Mouse (Mus musculus) midbrain, embryonic 16.5 days (tissue): Measurements from ENCODE around the gene Zfp444. TPM values are rescaled to one million over a fixed set of nuclear protein-coding genes. Genes with fewer than 3 reads are reported as not detected.
"Not testable (repeated sequence)": the region's sequence is repeated elsewhere in the genome, so short reads cannot be mapped to it uniquely, and the experiment has no call there.

ENCODE experiments used
- ATAC-seq: fragments of 200-750 bp; cut with Nextera tagmentation; 2 replicates; pipeline ENCODE4 v1.8.0; 2017; ENCODE audit warnings: moderate TSS enrichment
- H3K27ac ChIP-seq: fragments of 300-500 bp; sonication (generic); 2 replicates; pipeline ENCODE4 v1.5.1; 2014; ENCODE audit warnings: mild to moderate bottlenecking, low read length, mixed read lengths
- H3K27me3 ChIP-seq: fragments of 300-500 bp; sonication (generic); 2 replicates; pipeline ENCODE4 v1.6.1; 2014; ENCODE audit warnings: low read depth, low read length, mixed read lengths; ENCODE audit not compliant: control insufficient read depth, insufficient read depth
- H3K36me3 ChIP-seq: fragments of 300-500 bp; sonication (generic); 2 replicates; pipeline ENCODE4 v1.6.1; 2014; ENCODE audit warnings: mild to moderate bottlenecking, low read length, moderate library complexity, mixed read lengths; ENCODE audit not compliant: control insufficient read depth, insufficient read depth
- H3K4me1 ChIP-seq: fragments of 300-500 bp; sonication (generic); 2 replicates; pipeline ENCODE4 v1.6.1; 2014; ENCODE audit warnings: mild to moderate bottlenecking, low read length, mixed read lengths; ENCODE audit not compliant: control insufficient read depth, insufficient read depth
- H3K4me2 ChIP-seq: fragments of 300-500 bp; sonication (generic); 2 replicates; pipeline ENCODE4 v1.6.1; 2014; ENCODE audit warnings: mild to moderate bottlenecking, low read length, mixed read lengths
- H3K4me3 ChIP-seq: fragments of 300-500 bp; sonication (generic); 2 replicates; pipeline ENCODE4 v1.5.1; 2014; ENCODE audit warnings: low read depth, mild to moderate bottlenecking, low read length, moderate library complexity, mixed read lengths
- H3K9ac ChIP-seq: fragments of 300-500 bp; sonication (generic); 2 replicates; pipeline ENCODE4 v1.6.1; 2014; ENCODE audit warnings: low read depth, low read length, mixed read lengths
- H3K9me3 ChIP-seq: fragments of 300-500 bp; sonication (generic); replicated peaks from 2 replicates; pipeline ENCODE4 v1.6.1; 2014; ENCODE audit warnings: mild to moderate bottlenecking, low read length, mixed read lengths; ENCODE audit not compliant: control insufficient read depth, poor library complexity, severe bottlenecking
- WGBS: fragments of 180-500 bp; shearing (Covaris S2); extraction: QIAGEN DNeasy Blood & Tissue Kit; methylation state at CpG from one replicate; pipeline ENCODE4 v1.1.7; 2014; 5-methylcytosine and 5-hydroxymethylcytosine counted together
- polyA plus RNA-seq: library from polyadenylated mRNA; unstranded; fragments of >200 nt; fragmentation: Nextera tagmentation; extraction: Ambion mirVana; gene quantifications from 2 replicates; pipeline ENCODE4 v1.2.1, GENCODE M21; 2015

The Zfp444 gene
- polyA plus RNA-seq, 1 experiment from 2014 or later, result 95.7 TPM

DNA sequence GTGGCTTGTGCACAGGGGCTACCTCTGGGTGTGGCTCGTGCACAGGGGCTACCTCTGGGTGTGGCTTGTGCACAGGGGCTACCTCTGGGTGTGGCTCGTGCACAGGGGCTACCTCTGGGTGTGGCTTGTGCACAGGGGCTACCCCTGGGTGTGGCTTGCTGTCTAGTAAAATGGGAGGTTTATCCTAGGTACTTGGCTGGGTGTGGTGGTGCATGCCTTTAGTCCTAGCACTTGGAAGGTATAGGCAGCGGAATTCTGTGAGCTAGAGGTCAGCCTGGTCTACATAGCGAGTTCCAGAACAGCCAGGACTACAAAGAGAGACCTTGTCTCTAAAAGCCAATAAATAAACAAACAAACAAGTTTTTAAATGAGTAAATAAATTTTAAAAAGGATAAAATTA, 42.7 kb downstream of the Zfp444 start:
- H3K4me1 ChIP-seq, H3K36me3 ChIP-seq, H3K9ac ChIP-seq, H3K27me3 ChIP-seq, H3K4me2 ChIP-seq, H3K27ac ChIP-seq, H3K4me3 ChIP-seq, ATAC-seq, H3K9me3 ChIP-seq: not testable (repeated sequence)
- WGBS, result 76% methylated on average over 2 of the region's 4 CpGs

DNA sequence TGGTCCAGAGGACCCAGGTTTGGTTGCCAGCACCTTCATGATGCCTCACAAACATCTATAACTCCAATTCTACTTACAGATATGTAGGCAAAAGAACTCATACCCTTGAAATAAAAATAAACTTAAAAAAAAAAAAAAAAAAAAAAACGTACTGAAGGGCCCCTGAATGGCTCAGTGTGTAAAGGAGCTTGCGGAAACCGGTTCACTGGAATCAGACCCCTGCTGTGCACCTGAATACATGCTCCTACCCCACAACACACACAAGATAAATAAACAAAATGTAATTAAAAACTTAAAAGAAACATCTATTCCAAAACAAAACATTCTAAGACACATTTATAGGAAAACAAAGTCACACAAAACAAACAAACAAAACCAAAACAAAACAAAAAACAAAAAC, 48.1 kb downstream of the Zfp444 start:
- Histone ChIP-seq H3K9ac (no peak overlapping the region), H3K36me3 (no peaks in the 10 kb centered on the region), H3K4me2 (no peak overlapping the region), H3K4me3 (no peak overlapping the region), H3K9me3 (0 out of 2 replicates have a peak, but pooled peaks cover 2% of the 10 kb centered on the region), H3K4me1 (no peaks in the 10 kb centered on the region), H3K27ac (no peak overlapping the region), H3K27me3 (no peaks in the 10 kb centered on the region)
- WGBS, result 37% methylated on average over 3 of the region's 3 CpGs
- ATAC-seq, result no peak

GRCm38 (mm10) chr7:6221978-6222377, 50.0 kb downstream of the Zfp444 start, which contains the start of gene Zscan5b:
TSS of gene Zscan5b (plus strand) at chr7:6222278.
- Histone ChIP-seq H3K27ac (no peak within 1 kb of the TSS), H3K36me3 (no peaks in the 10 kb centered on the region), H3K4me1 (no peaks in the 10 kb centered on the region), H3K4me3 (no peak within 1 kb of the TSS), H3K27me3 (no peaks in the 10 kb centered on the region), H3K4me2 (no peak within 1 kb of the TSS), H3K9ac (no peak within 1 kb of the TSS), H3K9me3 (0 out of 2 replicates have a peak, but pooled peaks cover 2% of the 10 kb centered on the region)
- ATAC-seq, result no peak
- WGBS, result 94% methylated on average over 12 of the region's 12 CpGs

- H3K27ac ChIP-seq, H3K9ac ChIP-seq, H3K36me3 ChIP-seq, H3K4me1 ChIP-seq, H3K4me2 ChIP-seq, ATAC-seq, H3K9me3 ChIP-seq, H3K4me3 ChIP-seq, H3K27me3 ChIP-seq: not testable (repeated sequence)
- WGBS, result 58% methylated on average over 8 of the region's 8 CpGs
Measured at GRCm38 (mm10) chr7:6228491-6228890, 56.5 kb downstream of the Zfp444 start.

DNA sequence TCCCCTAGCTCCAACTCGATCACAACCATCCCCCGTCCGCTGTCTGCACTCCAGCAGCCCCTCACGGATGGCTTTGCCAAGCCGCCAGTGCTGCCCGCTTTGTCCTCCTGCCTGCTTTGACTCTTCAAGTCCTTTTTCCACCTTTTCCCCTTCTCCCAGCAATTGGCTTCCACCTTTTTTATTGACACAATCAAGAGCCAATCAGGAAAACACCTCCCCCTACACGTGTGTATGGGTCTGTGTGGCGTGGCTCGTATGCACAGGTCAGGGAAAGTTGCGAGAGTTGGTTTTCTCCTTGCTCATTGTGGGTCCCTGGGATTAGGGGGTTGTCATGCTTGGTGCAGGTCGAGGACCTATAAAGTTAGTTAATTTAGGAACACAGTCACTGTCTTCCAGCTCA, 67.8 kb downstream of the Zfp444 start:
- H3K9me3 ChIP-seq, result no peaks in the 10 kb centered on the region
- no peak overlapping the region for H3K9ac ChIP-seq
- H3K4me1 ChIP-seq, result no peaks in the 10 kb centered on the region
- H3K27me3 ChIP-seq, result no peaks in the 10 kb centered on the region
- no peak for ATAC-seq
- no peak overlapping the region for H3K27ac ChIP-seq
- H3K4me3 ChIP-seq, result no peak overlapping the region
- no peak overlapping the region for H3K4me2 ChIP-seq
- no peaks in the 10 kb centered on the region for H3K36me3 ChIP-seq
- WGBS, result 61% methylated on average over 11 of the region's 11 CpGs

GRCm38 (mm10) chr7:6240841-6241425, 68.9 kb downstream of the Zfp444 start:
- not testable (repeated sequence) for H3K9ac ChIP-seq, H3K4me2 ChIP-seq, ATAC-seq, H3K4me3 ChIP-seq, H3K9me3 ChIP-seq, H3K27me3 ChIP-seq, H3K4me1 ChIP-seq, H3K36me3 ChIP-seq, H3K27ac ChIP-seq
- WGBS, result 11% methylated on average over 1 of the region's 1 CpGs

Other genes starting within 250 kb of the Zfp444 start
- not detected in 2 replicates for gene Vmn1r65, start 161.2 kb upstream of the Zfp444 start, polyA plus RNA-seq
- not detected in 2 replicates for gene Nlrp4c, start 127.1 kb upstream of the Zfp444 start, polyA plus RNA-seq
- 22.5 and 23.1 TPM in 2 replicates for gene Zfp787, start 16.2 kb upstream of the Zfp444 start, polyA plus RNA-seq
- not detected in 2 replicates for gene Galp, start 24.9 kb downstream of the Zfp444 start, polyA plus RNA-seq
- not detected in 2 replicates for gene Zscan5b, start 50.1 kb downstream of the Zfp444 start, polyA plus RNA-seq
- gene Epp13, start 80.5 kb downstream of the Zfp444 start, polyA plus RNA-seq, result not detected in 2 replicates
- 14.9 and 17.7 TPM in 2 replicates for gene Zfp667, start 114.4 kb downstream of the Zfp444 start, polyA plus RNA-seq
- gene Zfp583, start 159.1 kb downstream of the Zfp444 start, polyA plus RNA-seq, result 16.9 and 17.4 TPM in 2 replicates
- gene Gm3854, start 171.5 kb downstream of the Zfp444 start, polyA plus RNA-seq, result 8.6 TPM in 2 replicates
- gene Zfp78, start 191.1 kb downstream of the Zfp444 start, polyA plus RNA-seq, result 7.3 and 7.9 TPM in 2 replicates
- gene Zfp28, start 211.1 kb downstream of the Zfp444 start, polyA plus RNA-seq, result 13.1 and 17.2 TPM in 2 replicates
- gene Smim17, start 226.5 kb downstream of the Zfp444 start, polyA plus RNA-seq, result 5.8 and 7.7 TPM in 2 replicates
- 0.05 TPM in 1 of 2 replicates, not detected in the other for gene Gm20715, start 238.1 kb downstream of the Zfp444 start, polyA plus RNA-seq